Mouse (Mus musculus): ENCODE data around the gene Ppp3ca.

DNA sequence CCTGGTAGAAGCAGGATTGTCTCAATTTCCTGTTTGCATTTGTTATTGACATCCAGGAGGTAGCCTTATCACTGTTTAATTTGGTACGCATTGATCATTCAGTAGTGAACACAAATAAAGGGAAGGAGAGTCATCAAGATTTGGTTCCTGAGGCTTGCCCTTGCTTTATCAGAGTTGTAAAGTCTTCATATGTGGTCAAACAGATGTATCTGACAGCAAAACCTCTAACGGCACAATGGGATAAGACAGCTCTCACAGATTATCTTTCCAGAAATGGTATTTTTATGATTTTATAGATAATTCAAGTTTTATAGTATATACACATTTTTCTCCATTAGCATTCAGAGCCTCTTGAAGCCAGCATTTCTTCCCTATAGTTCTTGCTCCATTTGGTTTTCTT lies 152.5 kb downstream of the Ppp3ca start:
- TF ChIP-seq POLR2A (IDR thresholded peaks at IDR 0.05; ENCODE audit: low read depth, low read length) = no peak
- no peak for TF ChIP-seq CTCF (IDR thresholded peaks at IDR 0.05; ENCODE audit: extremely low read depth, insufficient read length, insufficient replicate concordance, low read depth, low read length)

All from small intestine, adult 2 months (tissue).